Mouse (Mus musculus) gastrocnemius, postnatal 36 days (tissue): ENCODE measurements at regions not wholly inside any gene's neighbourhood (a gene's known extent, or its start where the extent isn't known, plus 50 kb on each side); places are given as distances from the start of the nearest gene placed in this dataset.
"Not testable (repeated sequence)": the region's sequence is repeated elsewhere in the genome, so short reads cannot be mapped to it uniquely, and the experiment has no call there.

Experiments used
- DNase-seq, 2 experiments: peaks; one replicate each; pipeline ENCODE4 v3.0.0; 2022
- intact Hi-C: fragments of 180-260 bp; cut with DNase I; formaldehyde crosslinking; loops from one replicate; pipeline ENCODE4 v1.15.1; 2025

DNA sequence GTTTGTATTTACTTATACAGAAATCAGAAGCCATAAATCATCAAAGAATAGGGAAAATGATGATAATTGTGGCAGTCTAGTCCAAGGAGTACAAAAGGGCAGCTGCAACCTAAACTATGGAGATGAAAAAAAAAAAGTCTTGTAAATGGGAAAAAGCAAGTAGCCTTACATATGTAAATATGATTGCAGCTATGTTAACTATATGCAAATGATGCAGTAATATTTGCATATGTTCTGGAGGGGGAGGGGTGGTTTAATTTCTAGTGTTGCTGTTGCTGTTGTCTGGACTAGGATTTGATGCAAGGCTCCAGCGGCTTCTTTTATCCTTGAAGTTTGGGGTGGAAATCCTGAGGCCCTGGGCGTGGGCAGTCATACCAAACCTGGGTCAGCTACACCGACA lies 163.0 kb downstream of the Ankrd50 start:
- DNase-seq = no peak
- intact Hi-C loops = no loop called here

DNA sequence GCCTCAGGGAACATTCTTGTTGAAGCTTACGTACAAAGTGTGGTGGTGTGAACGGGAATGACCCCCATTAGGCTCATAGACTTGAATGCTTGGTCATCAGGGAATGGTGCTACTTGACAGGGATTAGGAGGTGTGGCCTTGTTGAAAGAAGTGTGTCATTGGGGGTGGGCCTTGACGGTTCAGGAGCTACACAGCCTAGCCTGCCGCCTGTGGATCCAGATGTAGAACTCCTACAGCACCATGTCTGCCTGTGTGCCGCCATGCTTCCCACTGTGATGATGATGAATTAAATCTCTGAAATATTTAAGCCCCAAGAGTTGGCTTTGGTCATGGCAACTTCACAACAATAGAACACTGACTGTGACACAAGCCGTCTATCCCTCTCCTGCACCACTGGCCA lies 163.6 kb downstream of the Ankrd50 start:
- intact Hi-C loops = no loop called here

DNA sequence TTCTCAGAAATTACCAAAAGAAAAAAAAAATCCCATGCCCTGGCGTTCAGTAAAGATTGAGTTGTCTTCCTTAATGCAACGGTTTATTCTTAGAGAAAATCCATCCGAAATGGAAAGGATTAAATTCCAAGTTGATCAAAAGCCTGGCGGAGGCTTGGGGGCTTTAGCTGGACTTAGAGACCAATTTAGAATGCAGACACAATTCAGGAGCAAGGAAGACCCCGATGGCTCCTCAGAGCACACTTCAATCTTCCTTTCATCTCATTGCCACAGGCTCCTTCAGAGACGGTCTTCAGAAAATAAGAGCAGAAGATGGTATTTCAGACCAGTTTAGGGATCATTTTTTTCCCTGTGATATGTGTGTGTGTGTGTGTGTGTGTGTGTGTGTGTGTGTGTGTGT lies 171.8 kb downstream of the Ankrd50 start:
- intact Hi-C loops = no loop called here
- no peak for DNase-seq

More for the DNA sequence above, 163.6 kb downstream of the Ankrd50 start:
- DNase-seq = no peak

DNA sequence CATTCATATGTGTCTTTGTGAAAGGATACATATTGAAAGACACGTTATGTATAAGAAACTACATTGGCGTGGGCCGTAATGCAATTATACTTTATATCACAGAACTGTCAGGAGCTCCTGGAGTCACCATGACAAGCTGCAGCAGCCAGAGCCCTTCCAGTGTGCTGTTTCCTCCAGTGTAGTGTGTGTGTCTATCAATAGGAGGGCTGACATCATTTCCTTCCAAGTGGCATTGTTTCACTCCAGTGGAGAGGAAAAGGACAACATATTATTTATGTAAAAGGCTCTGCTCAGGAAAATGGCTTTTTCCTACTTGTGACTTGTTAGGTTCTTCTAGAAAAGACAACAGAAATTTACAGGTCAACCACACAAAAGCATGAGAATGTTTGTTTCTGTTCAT lies 172.5 kb downstream of the Ankrd50 start:
- no peak for DNase-seq
- intact Hi-C loops = no loop called here

DNA sequence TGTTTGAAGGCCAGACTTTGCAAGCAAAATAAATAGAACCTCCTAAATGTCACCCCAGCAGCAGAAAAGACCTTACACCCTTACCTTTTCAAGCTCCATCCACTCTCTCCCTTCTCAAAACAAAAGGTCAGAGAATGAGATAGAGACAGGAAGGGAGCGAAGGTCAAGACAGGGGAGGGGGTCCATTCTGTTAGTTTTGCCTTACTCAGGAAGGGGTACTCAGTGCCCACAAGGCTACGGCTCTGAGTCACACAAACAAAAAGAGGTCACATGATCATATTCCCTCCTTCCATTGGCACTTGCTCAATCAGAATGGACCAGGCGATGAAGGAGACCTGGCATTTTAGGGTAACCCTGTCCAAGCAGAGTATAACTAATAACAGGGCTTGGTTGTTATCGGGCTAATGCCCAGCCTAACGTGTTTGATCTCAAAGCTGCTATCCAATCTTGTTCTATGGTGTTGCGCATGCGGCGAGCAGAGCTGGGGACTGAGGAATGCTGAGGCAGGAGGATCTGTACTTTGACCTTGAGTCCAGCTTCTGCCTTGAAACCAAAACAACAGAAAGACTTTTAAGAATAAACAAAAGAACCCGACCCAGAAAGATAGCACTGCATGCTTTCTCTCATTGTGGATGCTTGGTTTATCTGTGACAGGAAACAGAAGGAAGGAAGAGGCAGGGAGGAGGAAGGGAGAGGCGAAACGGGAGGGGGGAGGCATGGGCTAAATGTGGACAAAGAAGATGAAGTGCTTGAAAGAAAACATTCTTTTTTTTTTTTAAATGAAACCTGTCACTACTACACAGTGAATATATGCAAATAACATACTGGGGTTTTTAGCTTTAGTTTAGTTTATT lies 184.5 kb downstream of the Ankrd50 start:
- intact Hi-C loops = no loop called here
- no peak for DNase-seq

DNA sequence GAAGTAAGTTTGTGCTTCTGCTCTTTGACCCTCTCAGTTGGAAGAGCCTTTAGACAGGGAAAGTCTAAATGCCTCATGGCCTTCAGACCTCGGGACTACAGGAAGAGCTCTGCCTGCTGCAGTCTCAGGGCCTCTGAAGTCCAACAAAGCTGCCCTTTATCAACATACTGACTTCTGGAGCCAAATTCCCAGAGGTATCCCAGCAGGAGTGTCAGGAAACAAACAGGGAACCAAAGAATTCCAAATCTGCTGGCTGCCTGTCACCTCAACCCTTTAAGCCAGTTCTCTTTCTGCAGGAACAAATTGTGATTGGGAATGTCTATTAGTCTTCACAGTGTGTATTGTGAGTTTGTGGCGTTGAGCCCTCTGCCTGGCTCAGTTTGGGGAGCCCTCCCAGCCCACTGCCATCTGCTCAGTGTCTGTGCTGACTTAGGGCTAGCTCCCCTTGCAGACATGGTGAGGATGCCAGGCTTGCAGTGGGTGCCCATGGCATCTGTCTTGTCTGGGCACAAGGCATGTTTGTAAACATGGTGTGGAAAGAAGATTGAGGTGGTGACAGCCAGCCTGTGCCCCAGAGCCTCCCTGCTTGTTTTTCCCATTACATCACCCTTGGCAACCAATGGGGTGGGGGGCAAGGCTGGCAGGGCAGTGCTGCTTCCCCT lies 185.3 kb downstream of the Ankrd50 start:
- DNase-seq = no peak
- intact Hi-C loops = no loop called here

DNA sequence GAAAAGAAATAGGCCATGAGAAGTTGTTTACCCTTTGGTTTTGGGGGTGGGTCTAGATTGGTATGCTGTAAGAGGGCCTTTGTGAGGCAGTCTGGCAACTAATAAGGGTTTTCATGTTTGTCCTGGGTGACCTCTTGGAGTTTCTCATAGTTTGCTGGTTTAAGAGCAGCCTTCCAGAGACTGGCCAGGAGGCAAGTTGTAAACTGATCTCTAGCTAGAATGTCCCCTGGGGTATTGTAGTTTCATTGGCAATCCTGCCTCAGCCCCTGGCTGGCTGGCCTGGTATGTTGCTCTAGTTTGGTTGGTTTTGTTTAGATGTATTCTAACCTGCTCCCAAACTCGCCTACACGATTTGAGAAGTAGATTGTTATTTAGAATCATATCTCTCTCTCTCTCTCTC lies 187.1 kb downstream of the Ankrd50 start:
- no peak for DNase-seq

DNA sequence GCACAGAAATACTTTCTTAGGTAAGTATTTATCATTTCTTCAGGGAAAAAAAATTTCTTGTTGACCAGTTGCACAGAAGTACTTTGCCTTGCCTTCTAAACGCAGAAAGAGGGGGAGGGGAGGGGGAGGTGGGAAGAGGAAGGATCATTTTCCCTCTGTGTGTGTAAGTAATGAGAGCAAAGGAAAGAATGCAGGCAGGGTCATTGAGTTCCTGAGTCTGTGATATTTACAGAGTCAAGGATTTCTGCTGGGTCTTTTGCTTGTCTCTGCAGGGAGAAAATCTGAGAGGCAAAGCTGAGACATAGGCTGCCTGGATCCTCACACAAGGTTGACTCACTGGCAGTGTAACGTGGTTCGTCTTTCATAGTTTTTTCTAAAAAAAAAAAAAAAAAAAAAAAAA lies 195.6 kb downstream of the Ankrd50 start:
- DNase-seq = no peak
- intact Hi-C loops = no loop called here

More for the DNA sequence above, 187.1 kb downstream of the Ankrd50 start:
- intact Hi-C loops = no loop called here

DNA sequence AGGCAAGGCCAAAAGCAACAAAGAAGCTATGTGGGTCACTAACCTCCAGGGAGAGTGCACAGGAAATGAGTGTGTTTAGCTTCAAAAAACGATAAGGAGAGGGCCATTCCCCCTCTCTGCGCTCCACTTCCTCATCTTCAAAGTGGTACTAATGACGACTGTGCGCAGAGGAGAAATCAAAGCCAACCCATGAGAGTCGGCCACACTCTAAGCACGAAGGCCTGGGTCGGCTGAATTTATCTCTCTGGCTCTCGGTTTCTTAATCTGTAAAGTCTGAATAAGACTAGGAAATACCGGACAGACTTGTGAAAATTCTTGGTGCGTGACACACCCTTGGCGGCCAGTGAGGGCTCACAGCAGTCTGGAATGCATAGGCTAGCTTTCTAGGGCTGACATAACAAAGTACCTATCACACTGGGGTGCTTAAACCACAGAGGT lies 200.9 kb downstream of the Ankrd50 start:
- intact Hi-C loops = no loop called here
- DNase-seq = peak in 1 of 2 experiments; percentile 18

DNA sequence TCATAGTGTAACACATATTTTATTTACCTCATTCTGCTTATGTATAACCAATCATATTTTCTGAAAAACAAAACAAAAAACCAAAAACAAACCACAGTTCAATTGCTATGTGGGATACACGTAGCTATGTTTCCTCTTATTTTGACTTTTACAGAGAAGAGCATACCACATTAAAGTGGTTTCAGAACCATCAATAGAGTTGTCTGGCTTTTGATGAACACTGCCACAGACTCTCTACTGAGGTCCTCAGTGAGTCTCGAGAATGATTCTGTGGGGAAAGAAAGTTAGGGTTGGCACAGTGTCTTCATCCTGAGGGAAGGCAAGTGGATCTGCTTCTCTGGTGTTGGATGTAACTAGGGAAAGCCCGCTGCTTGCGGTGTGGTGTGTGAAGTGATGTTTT lies 201.8 kb downstream of the Ankrd50 start:
- DNase-seq = no peak
- intact Hi-C loops = no loop called here

DNA sequence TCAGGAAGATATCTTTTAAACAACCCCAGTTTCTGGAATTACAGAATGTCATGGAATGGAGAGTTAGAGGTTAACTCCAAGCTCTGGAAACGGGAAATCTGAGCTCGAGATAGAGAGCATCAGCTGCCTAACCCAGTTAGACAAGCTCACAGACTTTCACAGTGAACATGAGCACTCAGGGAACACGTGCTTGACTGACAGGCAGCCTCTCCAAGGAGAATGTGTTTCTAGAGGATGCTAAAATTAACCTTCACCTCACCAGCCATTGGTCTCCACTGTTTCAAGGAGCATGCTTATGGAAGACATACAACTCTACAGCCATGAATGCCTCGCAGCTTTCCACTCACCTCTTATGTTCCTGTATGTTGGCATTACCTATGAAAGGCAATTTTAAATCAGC lies 203.0 kb downstream of the Ankrd50 start:
- DNase-seq = no peak
- intact Hi-C loops = no loop called here

DNA sequence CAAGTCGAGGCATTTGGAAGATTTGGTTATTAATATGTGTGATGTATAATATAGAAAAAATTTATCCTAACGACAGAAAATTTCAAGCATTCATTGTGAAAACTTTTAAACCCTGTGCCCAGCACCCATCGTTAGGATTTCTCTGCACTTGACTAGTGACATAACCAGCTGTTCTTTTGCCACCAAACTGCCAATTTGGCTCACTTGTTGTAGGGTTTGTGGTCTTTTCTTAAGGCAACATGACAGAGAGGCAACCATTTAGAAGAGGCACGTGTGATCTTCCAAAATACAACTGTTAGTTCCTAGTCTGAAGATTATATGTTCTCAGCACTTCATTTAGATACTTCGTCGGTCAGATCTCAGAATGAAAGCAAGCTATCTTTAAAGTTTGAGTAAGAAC lies 203.8 kb downstream of the Ankrd50 start:
- DNase-seq = no peak
- intact Hi-C loops = no loop called here

DNA sequence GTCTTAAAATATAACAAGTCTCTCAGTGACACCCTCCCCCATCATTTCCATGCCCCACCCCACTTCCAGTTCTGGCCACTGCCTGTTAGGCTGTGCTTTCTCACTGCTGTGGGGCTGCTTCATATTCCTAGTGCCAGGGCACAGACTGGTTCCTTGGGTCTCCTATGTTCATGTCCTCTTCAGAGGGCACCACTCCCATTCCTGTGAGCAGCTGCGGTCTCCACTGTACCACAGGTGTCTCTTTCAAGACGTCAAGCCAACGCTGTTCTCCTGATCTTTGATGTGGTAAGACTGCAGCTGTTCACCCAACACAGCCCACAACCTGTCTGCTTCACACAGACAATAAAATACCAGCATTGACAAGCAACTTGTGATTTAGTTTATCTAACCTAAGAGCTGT lies 204.5 kb downstream of the Ankrd50 start:
- intact Hi-C loops = no loop called here
- DNase-seq = no peak

DNA sequence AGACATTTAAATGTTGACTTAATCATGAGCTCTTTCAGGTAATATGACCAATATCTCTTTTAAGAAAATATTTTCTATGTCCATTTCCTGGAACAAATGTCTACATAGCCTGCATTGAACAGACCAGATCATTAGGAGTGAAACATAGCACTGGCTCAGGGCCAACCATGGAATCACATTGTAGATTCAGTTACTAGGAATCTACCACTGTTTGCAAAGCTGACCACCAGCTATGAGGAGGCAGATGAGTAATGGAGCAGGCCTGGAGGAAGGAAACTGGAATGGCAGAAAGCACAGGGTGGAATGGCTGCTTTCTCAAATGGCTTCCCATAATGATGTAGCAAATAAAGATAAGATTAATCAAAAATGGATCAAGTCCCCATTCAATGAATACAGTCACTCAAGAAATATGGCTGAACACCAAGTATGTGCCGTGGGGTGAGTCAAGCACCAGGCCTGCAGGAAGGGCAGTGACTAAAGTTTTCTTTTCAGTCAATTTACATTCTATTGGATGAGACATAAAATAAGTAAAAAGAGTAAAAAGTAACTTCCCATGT lies 207.6 kb downstream of the Ankrd50 start:
- intact Hi-C loops = no loop called here
- DNase-seq = no peak

DNA sequence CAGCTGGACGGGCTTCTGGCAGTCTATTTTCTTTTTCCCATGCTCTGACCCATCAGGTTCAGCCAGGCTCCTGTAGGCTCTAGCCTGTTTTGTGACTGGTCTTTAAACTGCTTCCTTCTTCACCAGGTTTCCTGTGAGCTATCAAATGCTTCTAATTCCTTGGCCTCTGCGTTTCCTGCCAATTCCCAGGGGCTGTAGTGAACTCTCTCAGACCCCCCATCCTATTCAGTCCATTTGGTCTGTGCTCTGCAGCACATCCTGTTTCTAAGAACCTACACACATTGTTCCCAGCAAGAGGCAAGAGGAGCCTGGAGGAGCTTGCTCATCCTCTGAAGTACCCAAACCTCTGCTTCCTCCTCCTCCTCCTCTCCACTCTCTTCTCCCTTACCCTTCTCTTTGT lies 209.3 kb downstream of the Ankrd50 start:
- intact Hi-C loops = no loop called here
- DNase-seq = no peak

DNA sequence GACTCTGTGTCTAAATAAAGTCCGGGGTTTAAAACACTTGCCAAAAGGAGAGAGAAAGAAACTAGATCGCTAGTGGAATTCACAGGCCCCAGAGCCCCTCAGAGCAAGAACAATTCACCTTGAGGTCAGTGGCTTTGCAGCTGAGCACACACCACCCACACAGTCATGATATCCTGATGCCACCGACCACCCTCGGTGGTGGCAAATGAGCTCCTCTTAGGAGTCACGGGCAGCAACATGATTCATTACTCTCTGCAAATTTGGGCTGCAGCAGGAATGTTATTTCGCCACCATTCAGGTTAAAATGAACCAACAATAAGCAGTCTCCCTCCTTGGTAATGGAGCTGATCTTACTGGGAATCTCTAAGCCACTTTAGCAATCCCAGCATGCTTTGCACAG lies 213.9 kb downstream of the Ankrd50 start:
- intact Hi-C loops = no loop called here
- DNase-seq = no peak

DNA sequence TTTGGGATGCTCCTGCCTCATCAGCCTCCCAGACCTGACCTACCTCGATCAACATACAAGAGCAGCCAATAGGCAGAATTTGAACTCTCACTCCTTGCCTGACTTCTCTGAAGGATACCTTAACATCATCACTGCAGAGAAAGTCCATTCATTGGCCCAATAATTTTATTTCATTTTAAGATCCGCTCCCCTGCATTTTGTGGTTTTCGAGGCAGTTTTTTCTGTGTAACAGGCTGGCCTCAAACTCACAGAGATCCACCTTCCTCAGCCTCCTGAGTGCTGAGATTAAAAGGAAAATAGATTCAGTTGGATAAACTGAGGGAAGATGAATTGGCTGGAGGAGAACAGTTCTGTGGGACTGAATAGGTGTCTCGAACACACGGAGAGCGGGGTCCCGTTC lies 216.4 kb downstream of the Ankrd50 start:
- no peak for DNase-seq
- intact Hi-C loops = no loop called here

DNA sequence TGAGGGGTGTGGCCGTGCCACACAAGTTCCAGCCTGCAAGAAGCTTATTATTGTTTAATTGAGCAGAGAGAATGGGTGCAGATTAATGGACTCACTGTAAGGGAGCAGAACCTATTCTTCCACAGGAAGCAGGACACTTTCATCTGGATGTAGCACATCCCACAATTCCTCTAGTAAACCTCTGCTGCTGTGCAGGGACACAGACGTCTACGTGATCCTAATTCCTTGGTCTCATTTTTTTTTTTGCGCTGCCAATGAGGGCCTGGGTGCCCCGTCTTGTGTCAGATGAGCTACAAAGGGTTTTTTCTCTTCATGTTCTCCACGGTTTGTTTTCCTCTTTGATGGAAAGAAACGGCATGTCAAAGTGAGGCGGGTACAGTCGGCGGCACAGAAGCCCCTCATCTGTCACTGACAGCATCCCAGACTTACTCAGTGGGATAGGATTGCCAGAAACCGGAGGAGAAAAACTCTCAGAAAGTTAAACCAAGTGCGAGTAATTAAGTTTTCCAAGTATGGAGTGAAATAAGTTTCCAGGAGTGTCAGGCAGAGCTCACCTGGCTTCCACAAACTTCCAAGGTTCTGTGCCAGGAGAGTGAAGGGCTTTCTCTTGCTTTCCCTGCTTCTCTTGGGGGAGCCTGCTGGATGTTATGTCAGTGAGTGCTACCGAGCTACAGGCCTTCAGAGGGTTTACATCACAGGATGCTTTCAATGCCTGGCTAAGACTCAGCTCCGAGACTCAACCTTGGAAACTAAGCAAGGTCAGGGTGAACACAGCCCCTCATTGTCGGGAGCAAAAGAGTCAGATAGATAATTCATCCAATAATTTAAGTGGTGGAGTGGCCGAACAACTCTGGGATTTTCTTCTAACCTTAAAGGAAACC lies 221.1 kb downstream of the Ankrd50 start:
- no peak for DNase-seq
- intact Hi-C loops = no loop called here

DNA sequence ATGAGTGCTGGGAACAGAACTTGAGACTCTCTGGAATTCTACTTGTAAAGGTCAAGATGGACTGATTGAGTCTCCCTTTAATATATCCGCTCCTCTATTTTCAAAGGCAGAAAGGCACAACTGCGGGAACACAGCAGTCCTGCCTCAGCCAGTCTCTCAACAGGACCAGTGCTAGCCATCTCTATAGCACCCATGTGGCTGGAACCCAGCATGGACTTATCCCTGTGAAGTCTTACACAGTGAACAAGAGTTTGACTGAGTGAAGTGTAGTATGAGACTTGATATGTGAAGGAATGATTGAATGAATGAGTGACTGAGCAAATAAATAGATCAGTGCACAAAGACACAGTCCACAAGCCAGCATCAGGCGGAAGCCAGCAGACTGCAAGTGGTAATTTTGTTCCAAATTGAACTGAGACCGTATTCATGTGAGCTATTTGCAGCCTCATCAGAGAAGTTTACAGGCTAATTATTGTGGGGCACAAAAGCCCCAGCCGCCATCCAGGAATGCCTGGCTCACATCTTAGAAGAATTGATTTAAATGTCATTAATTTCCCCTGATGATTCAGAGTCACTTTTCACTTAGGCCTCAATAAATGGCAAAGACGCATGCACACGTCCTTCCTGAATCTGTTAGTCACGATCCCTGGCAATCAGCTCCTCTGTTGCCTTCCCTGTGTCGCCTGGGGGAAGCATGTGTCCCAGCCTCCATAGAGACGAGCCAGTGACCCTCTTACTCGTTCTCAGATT lies 223.1 kb downstream of the Ankrd50 start:
- intact Hi-C loops = loop anchor here (2.0 kb wide), 1 partner anchor 587 kb away; no protein-coding TSS in a partner anchor
- DNase-seq = no peak

DNA sequence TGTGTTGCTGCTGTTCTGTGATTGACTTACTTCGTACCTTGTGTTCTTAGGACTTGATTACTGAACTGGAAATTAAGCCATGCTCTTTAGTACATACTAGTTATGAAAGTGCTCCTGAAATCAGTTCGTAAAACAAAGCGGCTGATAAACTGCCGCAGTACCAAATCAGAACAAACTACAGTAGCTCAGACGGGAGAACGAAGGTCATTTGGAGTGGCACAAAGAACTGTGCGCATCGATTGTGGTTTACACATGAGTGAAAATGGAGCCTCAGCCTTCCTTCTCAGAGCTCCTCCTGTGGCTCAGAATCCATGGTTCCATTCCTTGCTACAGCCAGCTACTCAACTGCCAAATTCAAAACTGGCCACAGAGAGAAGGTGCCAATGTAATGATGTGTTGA lies 225.4 kb downstream of the Ankrd50 start:
- intact Hi-C loops = loop anchor here (10.0 kb wide), 1 partner anchor 226 kb away; the partner anchor contains the start of gene Ankrd50
- not testable (repeated sequence) for DNase-seq
